Mouse (Mus musculus) lung, postnatal 0 days (tissue): ENCODE results near the gene Fbxl18. TPM values are rescaled to one million over a fixed set of nuclear protein-coding genes. Genes with fewer than 3 reads are reported as not detected.

Experiments used
- ATAC-seq: fragments of 200-750 bp; cut with Nextera tagmentation; 2 replicates; pipeline ENCODE4 v1.8.0; 2017; ENCODE audit warnings: moderate library complexity
- DNase-seq: peaks from one replicate; pipeline ENCODE4 v3.0.0-alpha.2; 2016; ENCODE audit warnings: low spot score
- H3K27ac ChIP-seq: fragments of 300-500 bp; sonication (generic); 2 replicates; pipeline ENCODE4 v1.5.1; 2014; ENCODE audit warnings: antibody characterized with exemption, mild to moderate bottlenecking, low read length, mixed read lengths
- H3K27me3 ChIP-seq: fragments of 300-500 bp; sonication (generic); replicated peaks from 2 replicates; pipeline ENCODE4 v1.6.1; 2014; ENCODE audit warnings: low read length, mixed read lengths; ENCODE audit not compliant: insufficient read depth
- H3K36me3 ChIP-seq: fragments of 300-500 bp; sonication (generic); 2 replicates; pipeline ENCODE4 v1.6.1; 2014; ENCODE audit warnings: low read length, mixed read lengths; ENCODE audit not compliant: insufficient read depth
- H3K4me1 ChIP-seq: fragments of 300-500 bp; sonication (generic); 2 replicates; pipeline ENCODE4 v1.6.1; 2014; ENCODE audit warnings: antibody characterized with exemption, low read depth, low read length, mixed read lengths; ENCODE audit not compliant: insufficient read depth
- H3K4me2 ChIP-seq: fragments of 300-500 bp; sonication (generic); replicated peaks from 2 replicates; pipeline ENCODE4 v1.6.1; 2014; ENCODE audit warnings: low read depth, mild to moderate bottlenecking, low read length, moderate library complexity, mixed read lengths
- H3K4me3 ChIP-seq: fragments of 300-500 bp; sonication (generic); 2 replicates; pipeline ENCODE4 v1.5.1; 2014; ENCODE audit warnings: low read depth, low read length
- H3K9ac ChIP-seq: fragments of 300-500 bp; sonication (generic); replicated peaks from 2 replicates; pipeline ENCODE4 v1.6.1; 2014; ENCODE audit warnings: low read depth, mild to moderate bottlenecking
- H3K9me3 ChIP-seq: fragments of 300-500 bp; sonication (generic); 2 replicates; pipeline ENCODE4 v1.6.1; 2016; ENCODE audit warnings: low read length, mixed read lengths
- CTCF ChIP-seq: IDR thresholded peaks from 2 replicates; pipeline ENCODE4 v1.5.1; 2016; ENCODE audit warnings: antibody characterized with exemption, mild to moderate bottlenecking
- EP300 ChIP-seq: IDR thresholded peaks from 2 replicates; pipeline ENCODE4 v1.6.1; 2016; ENCODE audit warnings: antibody characterized with exemption, mild to moderate bottlenecking, control low read depth
- WGBS: fragments of 180-500 bp; shearing (Covaris S2); extraction: QIAGEN DNeasy Blood & Tissue Kit; methylation state at CpG from one replicate; pipeline ENCODE4 v1.1.7; 2014; 5-methylcytosine and 5-hydroxymethylcytosine counted together
- polyA plus RNA-seq: library from polyadenylated mRNA; unstranded; fragments of >200 nt; fragmentation: Nextera tagmentation; extraction: Ambion mirVana; gene quantifications from 2 replicates; pipeline ENCODE4 v1.2.1, GENCODE M21; 2015

Gene Fbxl18
- polyA plus RNA-seq, 1 experiment from 2014 or later: 6.3 TPM

- Histone ChIP-seq H3K36me3 (no peaks in the 10 kb centered on the region), H3K9ac (no peak overlapping the region), H3K9me3 (no peaks in the 10 kb centered on the region), H3K4me2 (no peak overlapping the region), H3K27ac (no peak overlapping the region), H3K4me1 (no peaks in the 10 kb centered on the region), H3K27me3 (no peaks in the 10 kb centered on the region), H3K4me3 (no peak overlapping the region)
- WGBS: 78% methylated on average over 10 of the region's 10 CpGs
- ATAC-seq (no peak), DNase-seq (peak; percentile 42)
- no peak for TF ChIP-seq EP300
- peak; percentile 75 for TF ChIP-seq CTCF
Measured at GRCm38 (mm10) chr5:142854877-142855276, 40.3 kb downstream of the Fbxl18 start.

GRCm38 (mm10) chr5:142853585-142853984 lies 41.6 kb downstream of the Fbxl18 start:
- Histone ChIP-seq H3K27ac (no peak overlapping the region), H3K4me1 (no peaks in the 10 kb centered on the region), H3K9me3 (no peaks in the 10 kb centered on the region), H3K36me3 (no peaks in the 10 kb centered on the region), H3K27me3 (no peaks in the 10 kb centered on the region), H3K9ac (no peak overlapping the region), H3K4me2 (no peak overlapping the region), H3K4me3 (no peak overlapping the region)
- ATAC-seq (no peak), DNase-seq (no peak)
- TF ChIP-seq EP300: no peak
- TF ChIP-seq CTCF: no peak
- WGBS: 62% methylated on average over 6 of the region's 6 CpGs

GRCm38 (mm10) chr5:142851681-142852049 lies 43.6 kb downstream of the Fbxl18 start:
- Histone ChIP-seq H3K36me3 (no peaks in the 10 kb centered on the region), H3K27ac (no peak overlapping the region), H3K4me1 (no peaks in the 10 kb centered on the region), H3K27me3 (no peaks in the 10 kb centered on the region), H3K4me3 (no peak overlapping the region), H3K9me3 (no peaks in the 10 kb centered on the region), H3K9ac (no peak overlapping the region), H3K4me2 (no peak overlapping the region)
- peak; percentile 18 for DNase-seq
- WGBS: 52% methylated on average over 5 of the region's 5 CpGs
- TF ChIP-seq CTCF: no peak
- TF ChIP-seq EP300: no peak
- no peak for ATAC-seq

- Histone ChIP-seq H3K4me1 (no peaks in the 10 kb centered on the region), H3K9me3 (no peaks in the 10 kb centered on the region), H3K27ac (no peak overlapping the region), H3K36me3 (no peaks in the 10 kb centered on the region), H3K4me3 (no peak overlapping the region), H3K27me3 (no peaks in the 10 kb centered on the region), H3K4me2 (no peak overlapping the region), H3K9ac (no peak overlapping the region)
- DNase-seq (no peak), ATAC-seq (no peak)
- WGBS: 73% methylated on average over 7 of the region's 7 CpGs
- TF ChIP-seq EP300 (no peak), CTCF (no peak)
Measured at GRCm38 (mm10) chr5:142850916-142851680, 44.1 kb downstream of the Fbxl18 start.

- H3K4me1 ChIP-seq: no peaks in the 10 kb centered on the region
- H3K4me2 ChIP-seq: no peak overlapping the region
- DNase-seq: no peak
- H3K9me3 ChIP-seq: no peaks in the 10 kb centered on the region
- no peak overlapping the region for H3K4me3 ChIP-seq
- no peak for TF ChIP-seq EP300
- no peak for TF ChIP-seq CTCF
- no peaks in the 10 kb centered on the region for H3K36me3 ChIP-seq
- H3K27me3 ChIP-seq: no peaks in the 10 kb centered on the region
- WGBS: 74% methylated on average over 9 of the region's 9 CpGs
- no peak for ATAC-seq
- no peak overlapping the region for H3K9ac ChIP-seq
- H3K27ac ChIP-seq: no peak overlapping the region
Measured at GRCm38 (mm10) chr5:142850476-142850875, 44.7 kb downstream of the Fbxl18 start.

GRCm38 (mm10) chr5:142848911-142849310 lies 46.3 kb downstream of the Fbxl18 start:
- Histone ChIP-seq H3K4me3 (no peak overlapping the region), H3K9ac (no peak overlapping the region), H3K4me1 (no peaks in the 10 kb centered on the region), H3K27me3 (no peaks in the 10 kb centered on the region), H3K36me3 (no peaks in the 10 kb centered on the region), H3K9me3 (no peaks in the 10 kb centered on the region), H3K4me2 (no peak overlapping the region), H3K27ac (no peak overlapping the region)
- WGBS: 89% methylated on average over 7 of the region's 7 CpGs
- TF ChIP-seq CTCF (no peak), EP300 (no peak)
- no peak for ATAC-seq
- DNase-seq: no peak
